Mouse (Mus musculus) CH12.LX (cell line): Measurements from ENCODE around the gene Lca5l. TPM values are rescaled to one million over a fixed set of nuclear protein-coding genes. Genes with fewer than 3 reads are reported as not detected.

Experiments
- DNase-seq: peaks from one replicate; pipeline ENCODE4 v3.0.0-alpha.2; 2013; ENCODE audit errors: extremely low read depth
- H3K27ac ChIP-seq: 2 replicates; pipeline ENCODE4 v1.5.1; 2012; ENCODE audit warnings: low read depth, mild to moderate bottlenecking, control low read depth, moderate library complexity; ENCODE audit not compliant: insufficient read depth
- H3K27me3 ChIP-seq: replicated peaks from 2 replicates; pipeline ENCODE3; 2012; ENCODE audit warnings: inconsistent platforms
- H3K36me3 ChIP-seq, 2 experiments: replicated peaks in 1 of 2; 2 replicates each; pipeline versions ENCODE3 to v1.6.1; 2012; ENCODE audit warnings: inconsistent platforms in 1 of 2, low read length in 1 of 2, mild to moderate bottlenecking in 1 of 2, mixed read lengths in 1 of 2, moderate library complexity in 1 of 2; ENCODE audit not compliant: control insufficient read depth in 1 of 2, insufficient read depth in 1 of 2
- H3K4me1 ChIP-seq, 2 experiments: 2 replicates each; pipeline ENCODE4 v1.6.1; 2012; ENCODE audit warnings: inconsistent platforms in 1 of 2, moderate library complexity in 1 of 2; ENCODE audit not compliant: insufficient read depth in 2 of 2, control insufficient read depth in 1 of 2
- H3K4me2 ChIP-seq: 2 replicates; pipeline ENCODE4 v1.6.1; 2012; ENCODE audit warnings: low read depth, mild to moderate bottlenecking, control low read depth; ENCODE audit not compliant: poor library complexity, insufficient read depth, severe bottlenecking
- H3K4me3 ChIP-seq, 3 experiments: fragments of 150-350 bp in 1 of 3; sonication (generic) in 1 of 3; replicated peaks in 1 of 3; 2 replicates each; pipeline versions ENCODE3 to v1.5.1; 2011 to 2012; ENCODE audit warnings: low read depth in 2 of 3, low read length in 2 of 3, mild to moderate bottlenecking in 2 of 3, moderate library complexity in 2 of 3, control low read depth in 1 of 3, improper control_type of control experiment in 1 of 3, inconsistent platforms in 1 of 3, mixed read lengths in 1 of 3; ENCODE audit not compliant: poor library complexity in 1 of 3
- H3K79me2 ChIP-seq: replicated peaks from 2 replicates; pipeline ENCODE4 v1.6.1; 2012; ENCODE audit warnings: mild to moderate bottlenecking, moderate library complexity; ENCODE audit not compliant: control insufficient read depth, poor library complexity, insufficient read depth, severe bottlenecking; ENCODE audit errors: extremely low read depth
- H3K9ac ChIP-seq: 2 replicates; pipeline ENCODE4 v1.6.1; 2012; ENCODE audit warnings: low read depth, mild to moderate bottlenecking, control low read depth, moderate library complexity; ENCODE audit not compliant: insufficient read depth
- H3K9me3 ChIP-seq: replicated peaks from 2 replicates; pipeline ENCODE3; 2012; ENCODE audit warnings: low read length, inconsistent platforms, mixed read lengths
- CTCF ChIP-seq, 2 experiments: IDR thresholded peaks in 1 of 2; conservative IDR thresholded peaks in 1 of 2; 2 replicates each; pipeline ENCODE4 v1.5.1; 2011 to 2012; ENCODE audit warnings: low read depth in 2 of 2, low read length in 2 of 2, improper control_type of control experiment in 1 of 2, inconsistent platforms in 1 of 2, mild to moderate bottlenecking in 1 of 2, moderate library complexity in 1 of 2
- EP300 ChIP-seq: IDR thresholded peaks from 2 replicates; pipeline ENCODE4 v1.6.1; 2011; ENCODE audit warnings: low read length, improper control_type of control experiment
- GABPA ChIP-seq: IDR thresholded peaks from 2 replicates; pipeline ENCODE4 v1.6.1; 2012; ENCODE audit warnings: low read depth, low read length, improper control_type of control experiment, inconsistent platforms; ENCODE audit not compliant: insufficient replicate concordance
- HCFC1 ChIP-seq: IDR thresholded peaks from 2 replicates; pipeline ENCODE4 v1.6.1; 2012; ENCODE audit warnings: low read depth, mild to moderate bottlenecking, inconsistent platforms, low read length, improper control_type of control experiment
- IRF4 ChIP-seq: IDR thresholded peaks from 2 replicates; pipeline ENCODE4 v1.6.1; 2014; ENCODE audit warnings: low read depth, mild to moderate bottlenecking, inconsistent platforms, low read length, improper control_type of control experiment
- KAT2A ChIP-seq: IDR thresholded peaks from 2 replicates; pipeline ENCODE4 v1.6.1; 2012; ENCODE audit warnings: low read length, improper control_type of control experiment, inconsistent platforms; ENCODE audit not compliant: insufficient replicate concordance
- MAZ ChIP-seq: IDR thresholded peaks from 2 replicates; pipeline ENCODE4 v1.6.1; 2012; ENCODE audit warnings: low read depth, mild to moderate bottlenecking, inconsistent platforms, low read length, improper control_type of control experiment, moderate library complexity
- MEF2A ChIP-seq: IDR thresholded peaks from 2 replicates; pipeline ENCODE4 v1.6.1; 2014; ENCODE audit warnings: low read depth, mild to moderate bottlenecking, inconsistent platforms, low read length, improper control_type of control experiment, borderline replicate concordance
- NELFE ChIP-seq: IDR thresholded peaks from 2 replicates; pipeline ENCODE4 v1.6.1; 2011; ENCODE audit warnings: low read depth, low read length, improper control_type of control experiment
- NRF1 ChIP-seq: IDR thresholded peaks from 2 replicates; pipeline ENCODE4 v1.6.1; 2014; ENCODE audit warnings: low read depth, mild to moderate bottlenecking, inconsistent platforms, low read length, improper control_type of control experiment, moderate library complexity
- RAD21 ChIP-seq: IDR thresholded peaks from 2 replicates; pipeline ENCODE4 v1.6.1; 2011; ENCODE audit warnings: low read depth, mild to moderate bottlenecking, low read length, improper control_type of control experiment, moderate library complexity
- RCOR1 ChIP-seq: conservative IDR thresholded peaks from 2 replicates; pipeline ENCODE4 v1.6.1; 2012; ENCODE audit warnings: low read depth, mild to moderate bottlenecking, inconsistent platforms, low read length, improper control_type of control experiment
- SMC3 ChIP-seq: IDR thresholded peaks from 2 replicates; pipeline ENCODE4 v1.6.1; 2011; ENCODE audit warnings: low read depth, low read length, improper control_type of control experiment
- TCF12 ChIP-seq: IDR thresholded peaks from 2 replicates; pipeline ENCODE4 v1.6.1; 2014; ENCODE audit warnings: low read depth, mild to moderate bottlenecking, inconsistent platforms, low read length, improper control_type of control experiment
- USF2 ChIP-seq: conservative IDR thresholded peaks from 2 replicates; pipeline ENCODE4 v1.6.1; 2011; ENCODE audit warnings: low read depth, low read length, improper control_type of control experiment
- ZC3H11A ChIP-seq: IDR thresholded peaks from 2 replicates; pipeline ENCODE4 v1.6.1; 2012; ENCODE audit warnings: low read depth, mild to moderate bottlenecking, inconsistent platforms, low read length, improper control_type of control experiment
- ZKSCAN1 ChIP-seq: IDR thresholded peaks from 2 replicates; pipeline ENCODE4 v1.6.1; 2012; ENCODE audit warnings: low read depth, inconsistent platforms, low read length, improper control_type of control experiment, borderline replicate concordance
- ZMIZ1 ChIP-seq: IDR thresholded peaks from 2 replicates; pipeline ENCODE4 v1.6.1; 2012; ENCODE audit warnings: low read depth, mild to moderate bottlenecking, inconsistent platforms, low read length, improper control_type of control experiment
- dilution Hi-C: fragments of 300-500 bp; cut with MboI; formaldehyde crosslinking; loops from 2 replicates; pipeline ENCODE4 v1.14.3; 2020; ENCODE audit warnings: low sequenced_read_pairs; ENCODE audit not compliant: extremely low pct_unique_long_range_greater_than_20kb, extremely low pct_ligation_motif_present
- in situ Hi-C: fragments of 300-500 bp; cut with MboI; formaldehyde crosslinking; loops from 3 replicates; pipeline ENCODE4 v1.14.3; 2019; ENCODE audit warnings: low sequenced_read_pairs, low pct_ligation_motif_present, low pct_unique_long_range_greater_than_20kb, mixed read lengths
- polyA plus RNA-seq: library from polyadenylated mRNA; unstranded; fragments of >175 nt; gene quantifications from 2 replicates; pipeline ENCODE4 v1.2.1, GENCODE M21; 2012; ENCODE audit warnings: low read depth; ENCODE audit not compliant: insufficient read length
- total RNA-seq, 2 experiments: library from RNA; depleted of rRNA; stranded (reverse); fragments of 300-350 nt in 1 of 2; fragments of >200 nt in 1 of 2; gene quantifications; 2 replicates each; pipeline ENCODE4 v1.2.3; 2012 to 2014

Lca5l gene
- total and polyA plus RNA-seq, 3 experiments: 0.04 to 0.33 TPM; not detected in 1

GRCm38 (mm10) chr16:96231251-96231650, 39.2 kb upstream of the Lca5l start:
- Histone ChIP-seq H3K27me3 (no peaks in the 10 kb centered on the region), H3K9me3 (no peaks in the 10 kb centered on the region), H3K27ac (no peak overlapping the region), H3K79me2 (no peaks in the 10 kb centered on the region), H3K4me3 (no peak overlapping the region), H3K9ac (no peak overlapping the region), H3K4me1 (peaks cover 2 to 8% of the 10 kb centered on the region in 2 experiments; a peak in 2 of 4 replicates), H3K36me3 (no peaks in the 10 kb centered on the region), H3K4me2 (no peak overlapping the region)
- TF ChIP-seq IRF4 (no peak), KAT2A (no peak), TCF12 (no peak), HCFC1 (no peak), ZKSCAN1 (no peak), MEF2A (no peak), GABPA (no peak)
- DNase-seq: no peak
- in situ Hi-C loops (loop anchor here (25.0 kb wide), 1 partner anchor 231 kb away; the partner anchor contains the start of gene Pcp4), dilution Hi-C loops (no loop called here)

DNA sequence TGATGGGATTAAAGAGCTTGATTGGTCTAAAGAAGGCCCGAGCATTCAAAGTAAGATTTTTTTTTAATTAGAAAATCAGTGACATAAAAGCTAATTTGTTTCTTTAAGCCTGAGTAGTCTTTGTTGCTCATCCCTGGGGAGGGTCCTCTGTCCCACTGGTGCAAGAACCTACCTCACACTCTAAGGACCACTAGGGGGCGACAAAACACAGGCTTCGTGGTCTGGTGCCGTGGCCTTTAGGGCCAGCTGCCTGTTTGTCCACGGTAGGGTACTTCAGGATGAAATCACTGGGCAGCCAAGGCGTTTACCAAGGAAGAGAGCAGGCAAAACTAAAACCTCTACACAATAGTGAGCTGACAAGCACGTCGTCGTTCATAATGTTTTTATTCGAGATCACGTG, 38.3 kb upstream of the Lca5l start:
- dilution Hi-C loops (no loop called here), in situ Hi-C loops (loop anchor here (25.0 kb wide), 1 partner anchor 232 kb away; the partner anchor contains the start of gene Pcp4)
- H3K9ac ChIP-seq: no peak overlapping the region
- no peak overlapping the region for H3K4me3 ChIP-seq
- no peak for TF ChIP-seq RCOR1
- TF ChIP-seq NELFE: peak; percentile 29; the same call in 1 of the 2 replicates
- peak; percentile 100 for TF ChIP-seq RAD21
- no peak for TF ChIP-seq ZMIZ1
- TF ChIP-seq TCF12: 0 out of 2 replicates have a peak, but pooled peaks have one; percentile 46
- peak; percentile 88 to 99 for TF ChIP-seq CTCF (conservative IDR thresholded peaks at IDR 0.05 in 1 of 2, IDR thresholded peaks at IDR 0.05 in 1 of 2; ENCODE audit: low read depth in 2 of 2, low read length in 2 of 2)
- 0 out of 2 replicates have a peak, but pooled peaks have one; percentile 7 for TF ChIP-seq NRF1
- peak; percentile 92 for TF ChIP-seq ZC3H11A
- no peak for TF ChIP-seq EP300
- TF ChIP-seq USF2: no peak
- 0 out of 2 replicates have a peak, but pooled peaks have one; percentile 14 for TF ChIP-seq MAZ
- TF ChIP-seq IRF4: 0 out of 2 replicates have a peak, but pooled peaks have one; percentile 62
- TF ChIP-seq GABPA: no peak
- TF ChIP-seq SMC3: peak; percentile 99
- H3K36me3 ChIP-seq: no peaks in the 10 kb centered on the region
- no peaks in the 10 kb centered on the region for H3K79me2 ChIP-seq
- H3K9me3 ChIP-seq: no peaks in the 10 kb centered on the region
- peak; percentile 87 for DNase-seq
- no peak overlapping the region for H3K27ac ChIP-seq
- no peaks in the 10 kb centered on the region for H3K27me3 ChIP-seq
- H3K4me2 ChIP-seq: no peak overlapping the region
- peaks cover 2 to 8% of the 10 kb centered on the region in 2 experiments; a peak in 2 of 4 replicates for H3K4me1 ChIP-seq
